ENCODE assay signal across 12 mouse cellular contexts in genomic region chr4:44663489-44663888, GRCm38 (mm10). TPM values are rescaled to one million over a fixed set of nuclear protein-coding genes. Genes with fewer than 3 reads are reported as not detected.
DNase-seq lines count a peak whose midpoint lies in the region; ATAC-seq and TF ChIP-seq lines count a peak whose summit lies in the region.
"Had no signal": no experiment of that assay in that cellular context is flagged by ENCODE, and none has a peak within 500 bp of the region (broad histone marks: within the 10 kb centered on the region; RNA-seq: fewer than 3 reads in every experiment).

No protein-coding gene starts in this region.

- TF ChIP-seq CTCF in lung, postnatal 0 days (IDR thresholded peaks at IDR 0.05): no peak

- H3K27me3 ChIP-seq in heart, embryonic 11.5 days (ENCODE audit: control insufficient read depth, insufficient read depth, low read length): peaks cover 61% of the 10 kb centered on the region
- H3K27me3 ChIP-seq in lung, postnatal 0 days (replicated peaks; ENCODE audit: insufficient read depth, low read length): peaks cover 20% of the 10 kb centered on the region
- H3K27me3 ChIP-seq in limb, embryonic 12.5 days: peaks cover 93% of the 10 kb centered on the region
- peaks cover 23% of the 10 kb centered on the region for H3K27me3 ChIP-seq in stomach, embryonic 16.5 days (ENCODE audit: control insufficient read depth, insufficient read depth, low read length)

- H3K4me2 ChIP-seq in heart, embryonic 11.5 days: peak overlapping the region; percentile 99
- peak overlapping the region; percentile 73; the same call in 1 of the 2 replicates for H3K4me2 ChIP-seq in lung, postnatal 0 days (replicated peaks; ENCODE audit: low read depth, low read length)
- peak overlapping the region; percentile 92 for H3K4me2 ChIP-seq in limb, embryonic 12.5 days
- H3K4me2 ChIP-seq in stomach, embryonic 16.5 days (ENCODE audit: low read depth, low read length): peak overlapping the region; percentile 86; the same call in 1 of the 2 replicates

- H3K27ac ChIP-seq in heart, embryonic 11.5 days (ENCODE audit: low read depth, low read length): no peak overlapping the region
- no peak overlapping the region for H3K27ac ChIP-seq in lung, postnatal 0 days (ENCODE audit: low read length)
- H3K27ac ChIP-seq in limb, embryonic 12.5 days: no peak overlapping the region
- no peak overlapping the region for H3K27ac ChIP-seq in stomach, embryonic 16.5 days (ENCODE audit: low read length)
- H3K27ac ChIP-seq: liver, embryonic 14.5 days had no signal

- WGBS in heart, embryonic 11.5 days (ENCODE audit: insufficient replicate concordance): 23% methylated on average over 10 of the region's 10 CpGs
- 21% methylated on average over 10 of the region's 10 CpGs for WGBS in lung, postnatal 0 days
- WGBS in limb, embryonic 12.5 days: 21% methylated on average over 10 of the region's 10 CpGs
- WGBS in stomach, embryonic 16.5 days: 26% methylated on average over 10 of the region's 10 CpGs

- no peaks in the 10 kb centered on the region for H3K9me3 ChIP-seq in heart, embryonic 11.5 days (replicated peaks; ENCODE audit: control insufficient read depth, low read length)
- no peaks in the 10 kb centered on the region for H3K9me3 ChIP-seq in lung, postnatal 0 days (ENCODE audit: low read length)
- no peaks in the 10 kb centered on the region for H3K9me3 ChIP-seq in limb, embryonic 12.5 days
- no peaks in the 10 kb centered on the region for H3K9me3 ChIP-seq in stomach, embryonic 16.5 days (replicated peaks; ENCODE audit: control insufficient read depth, low read length)

- no peak for TF ChIP-seq EP300 in lung, postnatal 0 days (IDR thresholded peaks at IDR 0.05)

- no peak for ATAC-seq in heart, embryonic 11.5 days (replicated peaks; ENCODE audit: insufficient number of reproducible peaks, low FRiP score, low TSS enrichment)
- no peak for ATAC-seq in lung, postnatal 0 days
- peak; percentile 29; the same call in 1 of the 2 replicates for ATAC-seq in limb, embryonic 12.5 days (ENCODE audit: insufficient number of reproducible peaks, insufficient read depth, low FRiP score, low TSS enrichment, low read depth)
- no peak for ATAC-seq in stomach, embryonic 16.5 days (ENCODE audit: insufficient read depth, low FRiP score)
- ATAC-seq: activated CD4-positive, CD25-positive, alpha-beta regulatory T cell, adult 4 months had no signal

- intact Hi-C loops in heart, postnatal 36 days (cut with DNase I): no loop called here

- no peak for DNase-seq in heart, postnatal 36 days
- DNase-seq in lung, postnatal 0 days (ENCODE audit: low spot score): no peak
- DNase-seq in lung, postnatal 25 days (ENCODE audit: low spot score): no peak
- DNase-seq in layer of hippocampus, postnatal 25 days (ENCODE audit: extremely low spot score in 1 of 2, low spot score in 1 of 2): no peak
- no peak for DNase-seq in layer of hippocampus, adult 18-20 months (ENCODE audit: low spot score in 2 of 2)
- DNase-seq: thymus, postnatal 36 days had no signal

- no peaks in the 10 kb centered on the region; the same call in 1 of the 2 replicates for H3K4me1 ChIP-seq in heart, embryonic 11.5 days (ENCODE audit: control insufficient read depth, insufficient read depth, low read length)
- H3K4me1 ChIP-seq in lung, postnatal 0 days (ENCODE audit: insufficient read depth, low read depth, low read length): no peaks in the 10 kb centered on the region
- peaks cover 8% of the 10 kb centered on the region; the same call in 1 of the 2 replicates for H3K4me1 ChIP-seq in limb, embryonic 12.5 days (replicated peaks)
- 0 out of 2 replicates have a peak, but pooled peaks cover 3% of the 10 kb centered on the region for H3K4me1 ChIP-seq in stomach, embryonic 16.5 days (ENCODE audit: control insufficient read depth, insufficient read depth, low read length)

- no peaks in the 10 kb centered on the region for H3K36me3 ChIP-seq in heart, embryonic 11.5 days (ENCODE audit: control insufficient read depth, insufficient read depth, low read length)
- no peaks in the 10 kb centered on the region for H3K36me3 ChIP-seq in lung, postnatal 0 days (ENCODE audit: insufficient read depth, low read length)
- no peaks in the 10 kb centered on the region for H3K36me3 ChIP-seq in limb, embryonic 12.5 days
- no peaks in the 10 kb centered on the region for H3K36me3 ChIP-seq in stomach, embryonic 16.5 days (ENCODE audit: control insufficient read depth, insufficient read depth, low read length)

- H3K9ac ChIP-seq in heart, embryonic 11.5 days (ENCODE audit: low read depth, low read length): no peak overlapping the region
- no peak overlapping the region for H3K9ac ChIP-seq in lung, postnatal 0 days (replicated peaks; ENCODE audit: low read depth)
- no peak overlapping the region for H3K9ac ChIP-seq in limb, embryonic 12.5 days (replicated peaks)
- H3K9ac ChIP-seq in stomach, embryonic 16.5 days (ENCODE audit: low read length): no peak overlapping the region
- H3K9ac ChIP-seq: liver, embryonic 14.5 days had no signal

- peak overlapping the region; percentile 62 for H3K4me3 ChIP-seq in heart, embryonic 11.5 days (ENCODE audit: low read depth, low read length)
- no peak overlapping the region for H3K4me3 ChIP-seq in lung, postnatal 0 days (ENCODE audit: low read depth, low read length)
- peak overlapping the region; percentile 52; the same call in 1 of the 2 replicates for H3K4me3 ChIP-seq in limb, embryonic 12.5 days (replicated peaks)
- no peak overlapping the region for H3K4me3 ChIP-seq in stomach, embryonic 16.5 days (replicated peaks; ENCODE audit: low read length)

RNA-seq across cellular contexts. Expression of gene Pax5, which starts 46.8 kb away (rescaled TPM):
- polyA plus RNA-seq in heart, embryonic 11.5 days (2014; fragmentation: Nextera tagmentation; extraction: Ambion mirVana): not detected in 2 replicates
- under 1 TPM; 0.72 to 0.73 TPM for total RNA-seq in heart, postnatal 36 days (2021)
- polyA plus RNA-seq in lung, postnatal 0 days (2015; fragmentation: Nextera tagmentation; extraction: Ambion mirVana): 0.05 and 0.12 TPM in 2 replicates
- polyA plus RNA-seq in limb, embryonic 12.5 days (2016; fragmentation: Nextera tagmentation; extraction: Ambion mirVana): not detected in 2 replicates
- 0.03 TPM in 1 of 2 replicates, not detected in the other for polyA plus RNA-seq in stomach, embryonic 16.5 days (2015; fragmentation: Nextera tagmentation; extraction: Ambion mirVana)
- total RNA-seq in layer of hippocampus, postnatal 25 days (2021): under 1 TPM; 0.07 to 0.21 TPM
- total RNA-seq in layer of hippocampus, adult 18-20 months (2021): under 1 TPM; 0.25 to 0.30 TPM
- total RNA-seq: common myeloid progenitor, adult 5-6 weeks had no signal

Comparison
In these comparisons a context has a peak if more than half of its experiments do, and no peak if none do; other contexts are left out.
1. H3K4me3 ChIP-seq: peak in heart, embryonic 11.5 days (single experiment) and limb, embryonic 12.5 days (single experiment); none in lung, postnatal 0 days (single experiment) and stomach, embryonic 16.5 days (single experiment).
2. Peak in every context shown above with its lines, with median percentiles within 50 percentile points of each other: H3K4me2 ChIP-seq.